Mouse (Mus musculus): Measurements from ENCODE around the gene Npcd. TPM values are rescaled to one million over a fixed set of nuclear protein-coding genes. Genes with fewer than 3 reads are reported as not detected.

Npcd gene
- 1.3 and 23.2 TPM in 2 replicates for polyA plus RNA-seq (2021; fragmentation: Nextera tagmentation)
- long read RNA-seq, experiment 1, transcript Npcd-201 (8 exons, 1,162 nt): major isoform, 5 of 29 reads
- long read RNA-seq, experiment 1, partial matches to known transcripts: 18 of 29 reads
- long read RNA-seq, experiment 1, other reads (novel, unspliced or antisense): 6 of 29 reads
- long read RNA-seq, experiment 2, partial matches to known transcripts: 3 of 18 reads
- long read RNA-seq, experiment 2, other reads (novel, unspliced or antisense): 15 of 18 reads

GRCm38 (mm10) chr15:79834130-79834880 is at the start of gene Npcd, which contains the start of gene Cbx6:
Npcd (minus strand) TSS chr15:79834237.
Cbx6 (minus strand) TSS chr15:79834688.

GRCm38 (mm10) chr15:79804352-79805071 is 29.5 kb downstream of the Npcd start, which contains the start of gene Nptxr:
Nptxr (minus strand) TSS chr15:79804766.

GRCm38 (mm10) chr15:79777749-79778148 is 56.3 kb downstream of the Npcd start, which contains the start of gene Dnal4:
Dnal4 (minus strand) TSS chr15:79777849.

GRCm38 (mm10) chr15:79741921-79742705 is 91.9 kb downstream of the Npcd start, which contains the start of gene Sun2:
Sun2 (minus strand) TSS chr15:79742536.

Other genes starting within 250 kb of the Npcd start
- 0.06 TPM in 1 of 2 replicates, not detected in the other for gene Dmc1, start 229.1 kb downstream of the Npcd start, polyA plus RNA-seq (2021; fragmentation: Nextera tagmentation)
- gene Fam227a, start 175.3 kb downstream of the Npcd start, polyA plus RNA-seq (2021; fragmentation: Nextera tagmentation): 0.44 and 0.55 TPM in 2 replicates
- 75.7 and 77.3 TPM in 2 replicates for gene Cby1, start 175.0 kb downstream of the Npcd start, polyA plus RNA-seq (2021; fragmentation: Nextera tagmentation)
- 175 and 186 TPM in 2 replicates for gene Tomm22, start 163.4 kb downstream of the Npcd start, polyA plus RNA-seq (2021; fragmentation: Nextera tagmentation)
- gene Josd1, start 146.3 kb downstream of the Npcd start, polyA plus RNA-seq (2021; fragmentation: Nextera tagmentation): 6.9 and 13.9 TPM in 2 replicates
- gene Gtpbp1, start 143.4 kb downstream of the Npcd start, polyA plus RNA-seq (2021; fragmentation: Nextera tagmentation): 10.1 and 14.0 TPM in 2 replicates
- 9.8 and 17.3 TPM in 2 replicates for gene Sun2, start 91.7 kb downstream of the Npcd start, polyA plus RNA-seq (2021; fragmentation: Nextera tagmentation)
- gene Dnal4, start 56.4 kb downstream of the Npcd start, polyA plus RNA-seq (2021; fragmentation: Nextera tagmentation): 102 and 105 TPM in 2 replicates
- 49.2 and 208 TPM in 2 replicates for gene Nptxr, start 29.5 kb downstream of the Npcd start, polyA plus RNA-seq (2021; fragmentation: Nextera tagmentation)
- 45.3 and 76.5 TPM in 2 replicates for gene Cbx6, start 451 bp upstream of the Npcd start, polyA plus RNA-seq (2021; fragmentation: Nextera tagmentation)
- gene Apobec3, start 57.4 kb upstream of the Npcd start, polyA plus RNA-seq (2021; fragmentation: Nextera tagmentation): 1.9 and 3.0 TPM in 2 replicates
- 15.4 and 37.2 TPM in 2 replicates for gene Cbx7, start 136.9 kb upstream of the Npcd start, polyA plus RNA-seq (2021; fragmentation: Nextera tagmentation)
- gene Pdgfb, start 180.7 kb upstream of the Npcd start, polyA plus RNA-seq (2021; fragmentation: Nextera tagmentation): 7.8 and 11.7 TPM in 2 replicates